8 mouse cellular contexts compared by ENCODE assay signal in genomic region chr1:43827002-43827762, GRCm38 (mm10). TPM values are rescaled to one million over a fixed set of nuclear protein-coding genes. Genes with fewer than 3 reads are reported as not detected.
A peak's percentile ranks its signal among the peaks of the same experiment; 100 is the strongest.
DNase-seq lines count a peak whose midpoint lies in the region; ATAC-seq and TF ChIP-seq lines count a peak whose summit lies in the region.

No protein-coding gene starts in this region.

- H3K4me1 ChIP-seq in G1E (ENCODE audit: insufficient read depth, low read depth, low read length), result peaks cover 54% of the 10 kb centered on the region
- H3K4me1 ChIP-seq in hindbrain, embryonic 15.5 days (replicated peaks), result peaks cover 29% of the 10 kb centered on the region
- H3K4me1 ChIP-seq in liver, embryonic 12.5 days, result peaks cover 42% of the 10 kb centered on the region

- H3K9me3 ChIP-seq in G1E (replicated peaks), result no peaks in the 10 kb centered on the region
- H3K9me3 ChIP-seq in hindbrain, embryonic 15.5 days, result no peaks in the 10 kb centered on the region
- H3K9me3 ChIP-seq in liver, embryonic 12.5 days (replicated peaks), result no peaks in the 10 kb centered on the region

- peak overlapping the region; percentile 95 for H3K4me3 ChIP-seq in G1E (ENCODE audit: low read depth, low read length)
- peak overlapping the region; percentile 82 for H3K4me3 ChIP-seq in hindbrain, embryonic 15.5 days
- peak overlapping the region; percentile 99 for H3K4me3 ChIP-seq in liver, embryonic 12.5 days

- H3K9ac ChIP-seq in hindbrain, embryonic 15.5 days, result peak overlapping the region; percentile 81
- peak overlapping the region; percentile 95 for H3K9ac ChIP-seq in liver, embryonic 12.5 days

- H3K27me3 ChIP-seq in G1E (ENCODE audit: insufficient read depth, low read length), result no peaks in the 10 kb centered on the region
- H3K27me3 ChIP-seq in hindbrain, embryonic 15.5 days, result no peaks in the 10 kb centered on the region
- H3K27me3 ChIP-seq in liver, embryonic 12.5 days (replicated peaks), result no peaks in the 10 kb centered on the region

- TF ChIP-seq CTCF in G1E (IDR thresholded peaks at IDR 0.05; ENCODE audit: low read depth, low read length), result no peak

- H3K36me3 ChIP-seq in G1E (replicated peaks), result peaks cover 27% of the 10 kb centered on the region
- no peaks in the 10 kb centered on the region for H3K36me3 ChIP-seq in hindbrain, embryonic 15.5 days
- peaks cover 8% of the 10 kb centered on the region; the same call in 1 of the 2 replicates for H3K36me3 ChIP-seq in liver, embryonic 12.5 days

- WGBS in hindbrain, embryonic 15.5 days, result under 1% methylated on average over 66 of the region's 68 CpGs
- under 1% methylated on average over 68 of the region's 68 CpGs for WGBS in liver, embryonic 12.5 days (ENCODE audit: insufficient replicate concordance)

- H3K4me2 ChIP-seq in hindbrain, embryonic 15.5 days, result peak overlapping the region; percentile 93
- H3K4me2 ChIP-seq in liver, embryonic 12.5 days, result peak overlapping the region; percentile 92

- peak; percentile 9 to 18 for DNase-seq in heart, adult 18-20 months
- DNase-seq in heart, postnatal 4 days, result no peak
- peak; percentile 72 for DNase-seq in G1E (ENCODE audit: low spot score)
- peak; percentile 71 for DNase-seq in thymus, postnatal 14 days

- ATAC-seq in G1E (ENCODE audit: extremely low read depth, insufficient number of reproducible peaks, low FRiP score, poor library complexity, severe bottlenecking), result 0 out of 2 replicates have a peak, but pooled peaks have one; percentile 23
- peak; percentile 53 for ATAC-seq in erythroblast, adult 5-6 weeks (replicated peaks; ENCODE audit: low FRiP score, poor library complexity, severe bottlenecking)
- ATAC-seq in hindbrain, embryonic 15.5 days (ENCODE audit: low FRiP score, low read depth), result peak; percentile 76
- peak; percentile 70 for ATAC-seq in liver, embryonic 12.5 days
- ATAC-seq in monocyte, adult 5-6 weeks (replicated peaks; ENCODE audit: insufficient number of reproducible peaks, low FRiP score, low TSS enrichment, poor library complexity, severe bottlenecking), result 0 out of 2 replicates have a peak, but pooled peaks have one; percentile 28

- peak overlapping the region; percentile 92 for H3K27ac ChIP-seq in hindbrain, embryonic 15.5 days (replicated peaks)
- H3K27ac ChIP-seq in liver, embryonic 12.5 days, result peak overlapping the region; percentile 89

RNA-seq across cellular contexts. Expression of gene Uxs1, which starts 0.4 kb away (rescaled TPM):
- 10 to 100 TPM; 11.9 to 12.6 TPM for total RNA-seq in heart, adult 18-20 months (2021)
- 10 to 100 TPM; 15.7 to 18.9 TPM for total RNA-seq in heart, postnatal 4 days (2021)
- 17.9 and 27.8 TPM in 2 replicates for total RNA-seq in G1E (2014; fragmentation: Nextera tagmentation)
- total RNA-seq in G1E (2017), result 28.5 and 30.5 TPM in 2 replicates
- polyA plus RNA-seq in G1E (2012), result 13.2 and 13.3 TPM in 2 replicates
- 2.9 and 6.9 TPM in 2 replicates for total RNA-seq in erythroblast, adult 5-6 weeks (2015; ENCODE audit: low replicate concordance)
- total RNA-seq in erythroblast, adult 5-6 weeks (2017; ENCODE audit: low replicate concordance), result 4.9 and 9.4 TPM in 2 replicates
- polyA plus RNA-seq in hindbrain, embryonic 15.5 days (2015; fragmentation: Nextera tagmentation; extraction: Ambion mirVana), result 17.8 and 20.1 TPM in 2 replicates
- polyA plus RNA-seq in liver, embryonic 12.5 days (2016; fragmentation: Nextera tagmentation; extraction: Ambion mirVana), result 11.1 and 13.8 TPM in 2 replicates
- 21.9 to 39.8 TPM (median 26.2 TPM) in 3 replicates for total RNA-seq in monocyte, adult 5-6 weeks (2017)

Comparison
In these comparisons a context has a peak if more than half of its experiments do, and no peak if none do; other contexts are left out.
1. ATAC-seq: peak in every context shown above with its lines; median percentile 76 in hindbrain, embryonic 15.5 days; 70 in liver, embryonic 12.5 days; 53 in erythroblast, adult 5-6 weeks; 28 in monocyte, adult 5-6 weeks; 23 in G1E.